Mouse (Mus musculus) spleen, adult 2 months (tissue): ENCODE measurements at regions not wholly inside any gene's neighbourhood (a gene's known extent, or its start where the extent isn't known, plus 50 kb on each side); places are given as distances from the start of the nearest gene placed in this dataset.

Experiments
- CTCF ChIP-seq: fragments of 200-500 bp; IDR thresholded peaks from 2 replicates; pipeline ENCODE4 v1.5.1; 2011; ENCODE audit warnings: mild to moderate bottlenecking, inconsistent platforms; ENCODE audit not compliant: insufficient read depth, insufficient read length, insufficient replicate concordance; ENCODE audit errors: extremely low read depth
- POLR2A ChIP-seq: fragments of 200-500 bp; IDR thresholded peaks from 2 replicates; pipeline ENCODE4 v1.6.1; 2011; ENCODE audit warnings: low read depth, low read length, inconsistent platforms

DNA sequence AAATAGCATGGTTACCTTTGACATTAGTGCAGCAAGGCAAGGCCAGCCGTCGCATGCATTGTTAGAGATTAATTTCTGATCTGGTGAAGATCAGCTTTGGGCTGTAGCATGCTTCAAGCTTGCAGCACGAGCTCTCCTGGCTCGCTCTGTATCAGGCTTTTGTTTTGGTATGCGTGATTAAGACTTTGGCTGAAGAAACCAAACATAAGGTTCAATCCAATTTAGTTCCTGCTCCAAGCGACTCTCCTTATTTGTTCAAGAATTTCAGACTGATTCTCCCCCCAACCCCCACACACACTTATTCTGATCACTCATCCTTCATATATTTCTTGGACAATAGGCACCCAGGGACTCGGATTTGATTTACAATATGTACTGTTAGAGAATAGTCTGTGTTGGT, 118.0 kb upstream of the Gm5148 start:
- no peak for TF ChIP-seq CTCF
- TF ChIP-seq POLR2A: no peak
